Mouse (Mus musculus): ENCODE data around the gene 4930595D18Rik.

DNA sequence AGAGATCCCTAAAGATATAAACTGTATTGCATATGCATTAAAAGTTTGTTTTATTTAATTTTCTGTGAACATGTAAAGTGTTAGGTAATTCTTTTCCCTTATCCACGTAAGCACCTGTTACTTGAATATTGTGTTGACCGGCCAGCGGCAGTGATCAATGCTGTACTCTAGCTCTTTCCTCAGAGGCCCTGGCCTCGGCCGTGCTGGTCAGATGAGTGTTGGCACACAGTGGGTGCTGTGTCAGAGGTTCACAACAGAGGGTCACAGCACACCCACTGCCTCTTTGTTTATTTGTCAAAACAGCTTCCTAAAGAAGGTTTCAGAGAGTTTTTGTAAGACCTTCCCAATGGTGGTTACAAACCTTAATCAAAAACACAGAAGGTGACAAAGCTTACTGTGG lies 69.7 kb downstream of the 4930595D18Rik start:
- no peak for TF ChIP-seq CTCF (IDR thresholded peaks at IDR 0.05; ENCODE audit: low read depth, low read length)
- TF ChIP-seq POLR2A (IDR thresholded peaks at IDR 0.05; ENCODE audit: borderline replicate concordance, low read depth, low read length) = no peak

Data from bone marrow macrophage, adult 2 months (primary cell).